Mouse (Mus musculus) left cerebral cortex, postnatal 25 days (tissue): Measurements from ENCODE around the gene Hand2. TPM values are rescaled to one million over a fixed set of nuclear protein-coding genes. Genes with fewer than 3 reads are reported as not detected.

Experiments
- DNase-seq, 2 experiments: peaks; one replicate each; pipeline ENCODE4 v3.0.0; 2022; ENCODE audit warnings: low spot score in 2 of 2, mixed read lengths in 1 of 2
- intact Hi-C: fragments of 180-260 bp; cut with DNase I; formaldehyde crosslinking; loops from one replicate; pipeline ENCODE4 v1.15.1; 2025
- total RNA-seq, 2 experiments: library from RNA; stranded (reverse); gene quantifications; 2 replicates each; pipeline ENCODE4 v1.2.3; 2021

Hand2 gene
- total RNA-seq = not detected

- intact Hi-C loops = no loop called here
- DNase-seq = no peak
Observed at GRCm38 (mm10) chr8:57320851-57321743, at the start of gene Hand2. Hand2 (plus strand) TSS chr8:57320983.

DNA sequence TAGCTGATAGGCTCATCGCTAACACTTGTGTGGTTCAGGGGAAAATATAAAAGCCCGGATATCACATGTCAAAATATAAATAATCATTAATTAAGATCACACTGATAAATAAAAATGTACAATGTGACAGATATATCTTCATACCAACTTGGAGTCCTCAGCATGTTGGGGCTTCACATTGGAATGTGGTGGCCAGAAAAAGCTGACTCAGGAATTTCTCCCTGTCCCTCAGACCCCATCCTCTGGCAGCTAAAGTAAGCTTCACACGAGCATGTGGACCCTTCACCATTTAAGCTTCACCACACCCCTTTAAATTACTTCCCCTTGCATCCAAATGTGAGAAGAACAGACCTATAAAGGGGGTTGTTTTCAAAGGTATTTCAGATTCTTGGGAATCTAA lies 47.7 kb upstream of the Hand2 start:
- intact Hi-C loops = no loop called here
- no peak for DNase-seq

GRCm38 (mm10) chr8:57293441-57293840 lies 27.3 kb upstream of the Hand2 start:
- intact Hi-C loops = no loop called here
- no peak for DNase-seq

- intact Hi-C loops = no loop called here
- no peak for DNase-seq
Observed at GRCm38 (mm10) chr8:57303513-57303912, 17.3 kb upstream of the Hand2 start.

GRCm38 (mm10) chr8:57304944-57305343 lies 15.8 kb upstream of the Hand2 start:
- DNase-seq = no peak
- intact Hi-C loops = no loop called here

DNA sequence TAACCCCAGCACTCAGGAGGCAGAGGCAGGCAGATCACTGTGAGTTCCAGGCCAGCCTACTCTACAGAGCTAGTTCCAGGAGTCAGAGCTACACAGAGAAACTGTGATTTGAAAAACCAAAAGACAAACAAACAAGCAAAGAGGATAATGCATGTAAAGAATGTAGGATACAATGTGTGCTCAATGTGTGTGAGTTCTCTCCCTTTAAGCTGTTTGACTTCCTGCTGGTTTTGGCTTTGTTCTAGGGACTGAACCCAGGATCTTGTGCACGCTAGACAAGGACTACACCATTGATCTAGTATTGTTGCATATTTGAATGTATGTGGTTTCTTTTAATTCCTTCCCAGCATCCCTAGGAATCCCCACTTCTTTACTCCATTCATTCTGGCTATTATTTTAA lies 14.3 kb upstream of the Hand2 start:
- no peak for DNase-seq
- intact Hi-C loops = no loop called here

GRCm38 (mm10) chr8:57309844-57310485 lies 10.8 kb upstream of the Hand2 start:
- no peak for DNase-seq
- intact Hi-C loops = loop anchor here (5.0 kb wide), 1 partner anchor 37 kb away; no protein-coding TSS in a partner anchor

- intact Hi-C loops = loop anchor here (5.0 kb wide), 1 partner anchor 35 kb away; no protein-coding TSS in a partner anchor
- DNase-seq = no peak
Observed at GRCm38 (mm10) chr8:57312031-57312981, 8.5 kb upstream of the Hand2 start.

DNA sequence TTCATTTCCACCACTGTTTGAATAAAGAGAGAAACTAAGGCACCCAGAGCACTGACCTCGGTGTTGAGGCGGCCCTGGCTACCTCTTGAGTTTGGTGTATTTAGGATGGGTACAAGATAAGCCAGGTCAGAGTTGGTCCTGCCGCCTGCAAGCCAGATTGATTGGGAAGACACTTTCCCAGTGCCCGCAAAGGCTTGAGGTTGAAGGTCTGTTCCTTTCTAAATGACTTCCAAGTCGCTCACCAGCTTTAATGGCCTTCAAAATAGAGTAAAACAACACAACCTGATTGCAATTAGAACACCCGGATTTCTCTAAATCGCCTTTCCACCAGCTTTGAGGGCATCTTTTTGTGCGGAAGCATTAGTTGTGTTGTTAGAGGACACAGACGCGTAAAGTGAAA lies 7.2 kb upstream of the Hand2 start:
- intact Hi-C loops = loop anchor here (5.0 kb wide), 1 partner anchor 34 kb away; no protein-coding TSS in a partner anchor
- DNase-seq = no peak

DNA sequence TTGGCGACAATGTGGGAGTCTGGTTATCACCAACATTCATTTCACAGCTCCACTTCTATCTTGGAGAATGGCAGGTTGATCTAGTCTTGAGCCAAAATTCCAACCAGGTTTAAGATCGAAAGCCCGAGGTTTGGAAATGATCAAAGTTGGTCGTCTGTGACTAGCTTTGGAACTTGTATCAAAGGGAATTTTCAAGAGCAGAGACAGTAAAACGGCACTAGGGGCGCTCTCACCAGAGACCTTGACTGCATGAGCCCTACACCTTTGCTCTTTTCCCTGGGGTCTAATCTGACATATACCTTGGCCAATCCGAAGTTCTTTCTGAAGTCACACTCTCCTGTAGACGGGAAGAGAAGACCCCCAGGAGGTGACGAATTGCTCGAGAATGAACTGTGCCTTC lies 6.6 kb upstream of the Hand2 start:
- intact Hi-C loops = loop anchor here (5.0 kb wide), 1 partner anchor 33 kb away; no protein-coding TSS in a partner anchor
- no peak for DNase-seq

- no peak for DNase-seq
- intact Hi-C loops = loop anchor here (5.0 kb wide), 1 partner anchor 693 kb away; no protein-coding TSS in a partner anchor
Observed at GRCm38 (mm10) chr8:57315471-57315870, 5.3 kb upstream of the Hand2 start.

DNA sequence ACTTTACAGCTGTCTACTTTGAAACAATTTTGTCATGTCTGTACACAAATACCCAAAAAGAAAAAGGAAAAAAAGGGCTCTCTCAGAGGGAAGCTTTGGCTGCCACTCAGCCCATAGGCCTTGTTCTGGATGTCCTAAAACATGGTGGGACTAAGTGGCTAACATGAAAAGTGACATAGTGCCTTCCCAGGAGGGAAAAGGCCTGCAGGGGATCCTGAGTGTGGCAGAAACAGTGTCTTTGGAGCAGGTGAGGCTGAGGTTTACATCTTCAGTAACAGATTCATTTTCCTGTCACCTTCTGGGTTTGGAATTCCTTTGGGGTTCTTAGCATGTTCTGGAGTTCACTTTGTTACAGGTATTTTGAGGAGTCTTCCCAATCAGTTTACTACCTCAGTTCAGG lies 3.7 kb upstream of the Hand2 start:
- intact Hi-C loops = loop anchor here (5.0 kb wide), 1 partner anchor 695 kb away; no protein-coding TSS in a partner anchor
- no peak for DNase-seq

DNA sequence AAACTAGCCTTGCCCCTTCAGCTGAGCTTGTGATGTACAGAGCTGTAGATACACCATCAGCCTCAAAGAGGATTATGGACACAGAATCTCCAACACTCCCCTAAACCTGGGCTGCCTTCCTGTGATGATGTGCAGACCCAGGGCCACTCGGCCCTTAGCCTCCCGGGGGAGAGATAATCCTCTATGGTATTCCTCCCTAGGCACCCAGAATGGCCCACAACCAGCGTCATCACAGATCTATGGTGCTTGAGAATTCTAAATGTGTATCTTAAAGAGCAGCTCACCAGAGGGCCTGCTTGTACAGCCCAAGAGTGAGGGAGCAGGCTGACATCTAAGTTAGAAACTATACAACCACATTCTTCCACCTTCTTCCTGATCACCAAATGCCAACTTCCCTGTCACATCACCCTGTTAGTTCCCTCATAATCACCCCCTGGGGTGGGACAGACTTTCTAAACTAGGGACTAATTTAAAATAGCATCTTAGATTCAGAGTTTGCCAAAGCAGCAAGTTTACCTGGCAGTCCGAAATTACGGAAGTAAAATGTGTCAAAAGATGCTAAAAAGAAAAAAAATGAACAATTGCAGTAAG lies 2.8 kb upstream of the Hand2 start:
- DNase-seq = no peak
- intact Hi-C loops = loop anchor here (5.0 kb wide), 1 partner anchor 696 kb away; no protein-coding TSS in a partner anchor

- intact Hi-C loops = loop anchor here (5.0 kb wide), 1 partner anchor 697 kb away; no protein-coding TSS in a partner anchor
- no peak for DNase-seq
Observed at GRCm38 (mm10) chr8:57319092-57319980, 1.4 kb upstream of the Hand2 start.

GRCm38 (mm10) chr8:57319981-57320585 lies 700 bp upstream of the Hand2 start:
- intact Hi-C loops = loop anchor here (5.0 kb wide), 1 partner anchor 698 kb away; no protein-coding TSS in a partner anchor
- DNase-seq = no peak

GRCm38 (mm10) chr8:57321898-57322895 lies 1.4 kb downstream of the Hand2 start:
- intact Hi-C loops = no loop called here
- no peak for DNase-seq
